Mouse (Mus musculus) lung, postnatal 0 days (tissue): Measurements from ENCODE around the gene Psrc1.

ENCODE experiments used
- CTCF ChIP-seq: IDR thresholded peaks from 2 replicates; pipeline ENCODE4 v1.5.1; 2016; ENCODE audit warnings: antibody characterized with exemption, mild to moderate bottlenecking
- EP300 ChIP-seq: IDR thresholded peaks from 2 replicates; pipeline ENCODE4 v1.6.1; 2016; ENCODE audit warnings: antibody characterized with exemption, mild to moderate bottlenecking, control low read depth

DNA sequence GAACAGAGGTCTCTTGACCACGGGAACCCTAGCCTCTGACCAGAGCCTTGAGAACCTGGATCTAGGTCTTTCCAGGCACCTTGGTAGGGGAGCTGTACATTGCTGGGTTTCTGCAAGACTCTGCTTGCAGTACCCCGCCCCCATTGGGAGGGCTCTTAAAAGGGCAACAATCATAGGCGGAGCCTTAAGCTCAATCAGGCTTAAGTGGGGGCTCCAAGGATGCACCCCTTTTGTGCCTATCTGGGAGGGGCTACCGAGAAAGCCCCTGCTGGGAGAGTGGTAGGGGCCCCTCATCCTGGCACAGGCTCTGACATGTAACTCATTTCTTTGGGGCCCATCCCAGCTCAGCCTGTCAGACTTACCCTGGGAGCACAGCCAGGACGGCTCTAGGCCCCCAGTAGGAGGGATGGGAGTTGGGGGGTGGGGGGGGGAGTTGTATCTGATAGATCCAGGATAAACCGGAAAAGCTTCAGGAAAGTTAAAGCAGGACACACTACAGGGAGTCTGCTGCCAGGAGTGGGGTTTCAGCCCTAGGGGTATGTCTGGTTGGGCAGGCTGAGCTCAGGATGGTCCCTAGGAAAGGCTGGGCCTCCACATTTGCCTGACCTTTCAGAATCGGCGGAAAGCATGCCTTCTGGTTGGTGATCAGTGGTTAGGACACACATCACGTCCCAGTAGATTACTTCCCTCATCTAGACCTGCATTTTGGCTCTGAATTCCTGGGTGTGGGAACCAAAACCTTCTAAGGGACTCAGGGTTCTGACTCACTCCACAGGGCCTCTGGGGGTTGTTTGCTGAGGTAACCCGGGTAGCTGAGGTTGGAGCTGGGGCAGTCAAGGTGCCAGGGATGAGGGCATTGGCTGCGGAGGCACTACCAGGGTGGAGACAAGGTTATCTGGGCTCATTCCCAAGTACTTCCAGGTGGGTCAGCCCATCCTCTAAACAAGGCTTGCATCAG is 40.5 kb downstream of the Psrc1 start:
- TF ChIP-seq CTCF, result no peak
- TF ChIP-seq EP300, result no peak
